Mouse (Mus musculus) induced T-regulatory cell, adult 2 months (primary cell): ENCODE measurements at regions not wholly inside any gene's neighbourhood (a gene's known extent, or its start where the extent isn't known, plus 50 kb on each side); places are given as distances from the start of the nearest gene placed in this dataset.
"Not testable (repeated sequence)": the region's sequence is repeated elsewhere in the genome, so short reads cannot be mapped to it uniquely, and the experiment has no call there.

ENCODE experiments used
- DNase-seq: peaks from one replicate; pipeline ENCODE4 v3.0.0-alpha.2; 2012; ENCODE audit warnings: low read depth

DNA sequence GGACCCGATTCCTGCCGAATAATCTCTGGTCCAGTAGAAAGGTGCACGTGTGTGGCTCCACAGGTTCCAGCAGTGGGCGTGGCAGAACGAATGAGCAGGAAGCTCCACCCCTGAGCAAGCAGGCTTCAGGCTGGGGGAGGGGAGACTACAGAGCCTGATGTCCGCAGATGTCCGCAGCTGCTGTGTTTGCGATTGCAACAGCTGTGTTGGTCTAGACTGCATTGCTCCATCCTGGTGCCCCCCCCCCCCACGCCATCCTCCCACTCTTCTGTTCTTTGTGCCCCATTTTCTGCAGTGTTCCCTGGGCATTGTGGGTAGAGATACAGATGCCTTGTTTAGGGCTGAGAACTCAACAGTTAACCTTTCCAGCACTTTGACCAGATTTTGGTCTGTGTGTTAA lies 150.3 kb upstream of the Trpc7 start:
- DNase-seq, result not testable (repeated sequence)

DNA sequence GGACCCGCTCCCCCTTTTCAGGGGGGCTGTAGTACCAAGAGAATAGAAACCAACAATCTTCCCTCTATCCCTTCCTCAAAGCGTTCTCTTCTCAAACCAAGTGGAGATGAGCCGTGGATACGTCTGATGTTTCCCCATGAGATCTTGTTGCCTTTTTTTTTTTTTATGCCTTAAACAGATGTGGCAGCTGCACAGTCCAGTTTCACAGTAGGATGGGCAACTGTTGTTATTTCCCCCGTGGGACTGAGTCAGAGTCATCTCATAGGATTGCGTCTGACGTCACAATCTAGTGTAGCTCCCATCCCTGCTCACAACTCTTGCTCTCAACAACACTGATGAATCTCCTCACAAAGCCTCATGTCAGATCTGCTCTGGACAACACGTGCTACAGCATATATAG lies 148.7 kb upstream of the Trpc7 start:
- DNase-seq, result no peak

DNA sequence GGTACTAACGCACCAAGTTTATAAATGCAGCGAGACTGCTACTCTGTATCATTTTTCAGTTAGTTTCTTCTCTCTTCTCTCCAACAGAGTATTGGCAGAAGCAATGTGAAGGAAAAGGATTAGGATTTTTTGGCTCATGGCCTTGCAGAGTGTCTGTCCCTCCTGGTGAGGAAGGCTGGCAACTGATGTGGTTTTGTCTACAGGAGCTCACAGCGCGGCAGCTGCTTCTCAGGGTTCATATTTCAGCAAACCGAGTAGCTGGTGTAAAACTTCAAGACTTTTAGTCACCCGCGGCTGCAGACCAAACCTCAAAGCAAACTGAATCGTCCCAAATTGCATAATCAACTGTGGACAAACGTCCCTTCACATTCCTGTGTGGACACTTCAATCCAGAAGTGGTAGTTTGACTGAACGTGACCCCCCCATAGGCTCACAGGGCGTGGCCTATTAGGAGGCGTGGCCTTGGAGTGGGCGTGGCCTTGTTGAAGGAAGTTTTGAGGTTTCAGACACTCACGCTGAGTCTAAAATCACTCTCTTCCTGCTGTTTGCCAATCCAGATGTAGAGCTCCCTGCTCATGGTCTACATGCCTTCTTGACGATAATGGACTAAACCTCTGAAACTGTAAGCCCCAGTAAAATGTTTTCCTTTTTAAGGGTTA lies 147.7 kb upstream of the Trpc7 start:
- no peak for DNase-seq

DNA sequence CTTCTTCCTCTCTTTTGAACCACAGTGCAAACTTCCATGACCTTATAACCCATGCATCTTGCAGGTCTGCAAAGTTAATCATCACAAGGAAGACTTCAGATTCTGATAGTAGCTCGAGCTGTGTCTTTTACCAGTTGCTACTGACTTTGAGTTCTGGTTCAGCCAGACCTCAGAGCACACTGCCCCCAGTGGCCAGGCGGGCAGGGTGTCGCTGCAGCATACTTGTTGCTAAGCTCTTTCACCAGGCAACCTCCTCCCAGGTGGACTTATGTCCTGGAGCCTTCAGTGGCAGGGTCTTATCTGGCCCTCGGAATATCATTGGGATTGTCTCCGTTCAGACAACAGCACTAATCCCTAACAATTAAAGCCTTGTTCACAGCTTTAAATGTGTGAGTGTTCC lies 146.7 kb upstream of the Trpc7 start:
- no peak for DNase-seq

DNA sequence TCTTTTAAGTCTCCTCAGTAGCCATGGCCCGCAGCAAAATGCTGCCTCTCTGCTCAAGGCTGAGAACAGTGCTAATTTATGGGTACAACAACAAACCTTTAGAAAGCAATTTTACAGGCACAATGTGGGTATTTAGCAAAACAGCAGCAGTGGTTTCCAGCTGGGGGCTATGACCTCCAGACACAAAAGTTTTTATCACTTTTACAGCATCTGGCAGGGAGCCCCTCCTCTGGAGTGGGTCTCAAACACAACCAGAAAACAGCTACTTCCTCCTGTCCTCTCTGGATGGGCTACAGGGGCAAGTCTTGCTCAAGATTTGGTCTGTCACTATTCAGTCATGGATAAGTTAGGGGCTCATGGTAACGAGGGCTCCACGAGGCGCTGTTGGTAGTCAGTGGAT lies 137.1 kb upstream of the Trpc7 start:
- DNase-seq, result no peak

DNA sequence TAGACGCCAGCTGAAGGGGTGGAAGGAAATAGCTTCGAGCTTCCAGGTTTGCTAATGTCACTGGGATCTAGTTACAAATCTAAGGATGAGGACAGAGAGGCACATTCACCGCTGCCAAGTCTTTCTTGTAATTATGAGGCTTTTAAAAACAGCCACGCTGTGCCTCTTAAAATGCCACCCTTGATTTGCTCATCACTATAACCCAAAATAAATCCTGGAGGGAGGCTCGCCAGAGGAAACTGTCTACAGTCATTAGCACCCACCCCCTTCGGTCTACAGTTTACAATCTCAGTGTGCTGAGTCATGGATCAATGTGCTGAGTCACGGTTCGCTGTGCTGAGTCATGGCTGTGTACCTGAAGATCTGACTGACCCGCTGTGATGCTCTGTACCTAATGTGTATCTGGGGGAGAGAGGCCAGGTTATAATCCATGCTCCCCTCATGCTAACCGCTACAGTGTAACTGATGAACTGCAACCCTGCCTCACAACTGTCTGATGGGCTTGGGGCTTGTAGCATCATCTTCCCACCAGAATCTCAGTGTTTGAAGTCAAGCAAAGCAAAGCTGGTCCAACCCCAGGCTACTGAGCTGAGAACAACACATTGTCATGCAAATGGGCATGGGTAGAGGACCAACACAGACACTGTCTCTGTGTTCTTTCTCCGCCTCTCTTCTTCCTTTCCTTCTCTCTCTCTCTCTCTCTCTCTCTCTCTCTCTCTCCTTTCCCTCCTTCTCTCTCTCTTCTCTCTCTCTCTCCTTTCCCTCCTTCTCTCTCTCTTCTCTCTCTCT lies 122.0 kb upstream of the Trpc7 start:
- DNase-seq, result no peak

DNA sequence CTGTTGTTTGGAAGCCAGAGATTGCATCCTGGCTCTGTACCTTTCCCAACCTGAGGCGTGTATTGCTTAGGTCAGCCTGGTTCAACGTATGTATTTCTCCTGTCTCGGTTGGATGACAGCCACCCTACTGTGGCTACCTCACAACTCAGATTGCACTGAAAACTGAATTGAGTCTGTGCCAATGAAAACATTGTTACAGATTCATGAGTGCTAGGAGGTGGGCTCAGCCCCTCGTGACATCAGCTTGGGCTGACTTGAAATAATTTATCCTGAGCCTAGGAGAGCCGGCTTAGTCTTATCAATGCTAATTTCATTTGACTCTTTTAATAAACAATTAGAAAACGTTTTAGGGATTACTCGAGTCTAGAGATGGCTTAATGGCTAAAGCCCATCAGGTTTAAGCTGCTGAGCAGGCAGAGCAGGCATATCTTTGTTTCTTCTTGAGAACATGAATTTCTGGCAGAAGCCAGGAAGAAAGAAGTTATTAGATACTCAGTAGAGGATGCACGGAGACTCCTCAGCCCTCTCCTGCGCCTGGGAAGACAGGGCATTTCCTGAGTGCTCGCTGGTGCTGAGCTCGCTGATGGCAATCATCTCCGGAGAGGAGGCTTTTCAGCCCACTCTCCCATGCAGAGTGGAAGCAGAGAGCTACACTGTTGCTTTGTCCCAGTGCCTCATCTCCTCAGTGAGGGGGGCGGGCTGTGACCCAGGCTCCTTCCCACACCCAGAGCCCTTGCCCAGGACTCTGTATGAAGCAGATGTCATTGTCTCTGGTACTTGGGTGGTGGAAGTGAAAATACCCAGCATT lies 120.9 kb upstream of the Trpc7 start:
- DNase-seq, result no peak

DNA sequence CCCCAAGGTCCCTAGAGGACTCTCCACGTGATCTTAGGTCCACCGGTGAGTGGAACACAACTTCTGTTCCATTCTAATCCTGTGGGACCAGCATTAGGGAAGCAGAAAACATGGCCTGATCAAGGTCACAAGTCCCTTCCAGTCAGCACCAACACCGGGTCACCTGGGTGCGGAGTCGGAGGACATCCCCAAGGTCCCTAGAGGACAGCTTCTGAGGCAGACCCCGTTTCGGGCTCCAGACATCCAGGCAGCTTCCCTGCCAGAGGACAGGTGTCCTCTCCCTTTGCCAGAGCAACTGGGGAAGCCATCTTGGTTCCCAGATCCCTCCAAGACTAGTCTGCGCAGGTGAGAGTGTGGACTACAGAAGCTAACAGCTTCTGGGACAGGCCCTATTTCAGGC lies 111.4 kb upstream of the Trpc7 start:
- DNase-seq, result not testable (repeated sequence)

DNA sequence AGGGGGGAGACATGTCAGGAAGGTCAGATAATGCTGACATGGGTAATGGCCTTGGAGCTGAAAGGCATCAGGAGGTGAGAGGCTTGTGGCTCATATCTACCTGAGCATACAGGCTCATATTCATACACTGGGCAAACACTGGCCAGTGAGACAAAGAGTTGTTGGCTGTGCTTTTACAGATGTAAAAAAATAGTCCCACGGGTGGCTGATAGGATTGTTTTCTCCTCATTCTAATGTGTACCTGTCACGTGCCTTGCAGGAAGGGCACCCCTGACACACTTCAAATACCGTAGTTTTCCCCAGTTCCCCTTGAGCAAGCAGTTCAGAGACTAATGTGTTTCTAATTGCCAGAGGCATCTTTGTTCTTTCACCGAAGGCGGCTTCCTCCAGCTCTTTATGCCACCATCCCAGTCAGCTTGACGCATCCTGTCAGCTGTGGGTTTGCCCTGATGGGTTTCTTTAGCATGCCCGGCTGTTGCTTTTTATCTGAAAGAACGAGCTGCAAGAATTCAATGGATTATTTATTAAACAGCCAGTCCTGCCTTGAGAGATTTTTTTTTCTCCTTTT lies 107.9 kb upstream of the Trpc7 start:
- DNase-seq, result no peak

DNA sequence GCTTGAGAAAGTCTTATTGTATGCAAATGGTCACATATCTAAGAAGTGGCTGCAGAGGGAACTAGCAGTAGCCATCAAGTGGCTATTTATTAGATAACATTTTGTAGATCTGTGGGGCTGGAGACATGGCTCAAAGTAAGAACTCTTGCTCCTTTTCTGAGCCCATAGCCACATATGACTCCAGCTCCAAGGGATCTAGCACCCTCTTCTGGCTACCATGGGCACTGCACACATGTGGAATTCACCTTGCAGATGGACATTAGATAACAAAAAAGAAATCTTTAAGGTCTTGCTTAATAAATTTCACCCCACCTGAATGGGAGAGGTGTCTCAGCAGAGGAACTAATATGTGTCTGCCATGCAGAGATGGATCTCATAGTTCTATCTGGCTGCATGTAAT lies 96.2 kb upstream of the Trpc7 start:
- no peak for DNase-seq

DNA sequence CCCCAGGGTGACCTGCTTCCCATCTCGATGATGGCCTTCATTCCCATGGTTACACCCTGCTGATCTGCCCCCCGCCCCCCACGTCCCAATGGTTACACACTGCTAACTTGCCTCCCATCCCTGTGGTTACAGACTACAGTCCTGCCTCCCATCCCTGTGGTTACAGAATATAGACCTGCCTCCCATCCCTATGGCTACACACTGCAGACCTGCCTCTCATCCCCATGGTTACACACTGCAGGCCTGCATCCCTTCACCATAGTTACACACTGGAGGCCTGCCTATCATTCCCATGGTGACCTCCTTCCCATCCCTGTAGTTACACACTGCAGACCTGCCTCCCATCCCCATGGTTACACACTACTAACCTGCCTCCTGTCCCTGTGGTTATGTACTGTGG lies 78.3 kb upstream of the Trpc7 start:
- DNase-seq, result no peak

DNA sequence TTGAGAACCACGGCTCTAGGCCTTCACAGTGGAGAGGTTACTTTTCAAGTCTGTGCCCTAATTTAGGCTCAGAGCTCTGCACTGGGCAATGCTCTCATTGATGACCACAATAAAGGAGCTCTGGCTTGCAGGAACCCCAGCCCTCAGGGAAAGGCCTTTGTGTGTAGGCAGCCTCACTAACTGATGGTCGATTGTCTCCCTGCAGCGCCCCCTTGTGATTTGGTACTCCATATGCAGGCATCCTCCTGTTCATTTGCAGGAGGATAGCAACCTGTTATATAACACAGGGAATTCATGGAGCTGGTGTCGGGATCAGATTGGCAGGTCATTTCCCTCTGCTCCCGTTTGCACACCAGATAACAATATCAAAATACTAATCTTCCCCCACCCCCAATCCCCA lies 59.6 kb upstream of the Trpc7 start:
- DNase-seq, result no peak

DNA sequence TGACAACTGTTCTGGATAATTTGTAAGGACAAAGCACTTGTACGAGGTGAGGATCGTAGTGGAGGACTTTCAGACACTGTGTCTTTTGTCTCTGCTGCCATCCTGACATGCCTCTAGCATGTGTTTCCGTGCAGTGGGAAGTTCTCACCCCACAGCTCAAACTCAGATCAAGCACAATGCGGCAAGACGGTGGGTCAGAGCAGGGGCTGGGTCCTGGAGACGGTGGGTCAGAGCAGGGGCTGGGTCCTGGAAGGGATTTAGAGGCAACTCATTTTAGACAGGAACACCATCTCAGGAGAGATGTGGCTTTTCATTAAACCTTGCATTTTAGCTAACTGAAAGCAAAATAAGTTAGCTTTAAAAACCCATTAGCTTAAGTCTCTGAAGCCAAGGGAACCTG lies 52.3 kb upstream of the Trpc7 start:
- DNase-seq, result no peak

DNA sequence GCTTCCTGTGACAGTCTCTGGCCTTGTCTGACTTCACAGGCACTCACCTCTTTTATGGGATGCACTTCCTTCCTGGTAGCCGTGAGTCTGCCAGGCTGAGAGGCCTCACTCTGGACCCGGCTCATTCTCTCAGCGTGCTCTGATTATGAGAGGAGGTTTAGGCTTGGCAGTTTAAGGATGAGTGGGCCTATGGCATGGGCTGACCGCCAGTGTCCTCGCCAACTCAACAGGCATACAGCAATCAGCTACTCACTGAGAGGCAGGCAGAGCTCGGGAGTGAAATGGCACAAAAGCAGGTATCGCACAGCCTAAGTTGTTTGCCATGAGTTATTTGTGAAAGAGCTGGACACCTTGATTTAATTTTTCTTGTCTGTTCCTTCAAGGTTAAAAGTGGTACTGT lies 51.5 kb upstream of the Trpc7 start:
- no peak for DNase-seq
